Mouse (Mus musculus) testis, adult 2 months (tissue): ENCODE results near the gene Zmiz1. TPM values are rescaled to one million over a fixed set of nuclear protein-coding genes. Genes with fewer than 3 reads are reported as not detected.

ENCODE experiments used
- H3K27ac ChIP-seq: fragments of 200-500 bp; 2 replicates; pipeline ENCODE4 v1.5.1; 2012; ENCODE audit warnings: low read depth, low read length; ENCODE audit not compliant: control insufficient read depth, insufficient read depth
- H3K27me3 ChIP-seq: fragments of 200-500 bp; 2 replicates; pipeline ENCODE4 v1.6.1; 2012; ENCODE audit warnings: mild to moderate bottlenecking, low read length, moderate library complexity; ENCODE audit not compliant: control insufficient read depth, insufficient read depth
- H3K36me3 ChIP-seq: fragments of 200-500 bp; 2 replicates; pipeline ENCODE4 v1.6.1; 2012; ENCODE audit warnings: mild to moderate bottlenecking, low read length; ENCODE audit not compliant: control insufficient read depth, insufficient read depth
- H3K4me1 ChIP-seq: fragments of 200-500 bp; 2 replicates; pipeline ENCODE4 v1.6.1; 2012; ENCODE audit warnings: low read length; ENCODE audit not compliant: control insufficient read depth, insufficient read depth
- H3K4me3 ChIP-seq: fragments of 200-500 bp; 2 replicates; pipeline ENCODE4 v1.5.1; 2012; ENCODE audit warnings: low read depth, mild to moderate bottlenecking, low read length, moderate library complexity, mixed read lengths; ENCODE audit not compliant: control insufficient read depth
- CTCF ChIP-seq: fragments of 200-500 bp; IDR thresholded peaks from 2 replicates; pipeline ENCODE4 v1.5.1; 2012; ENCODE audit warnings: low read depth, mild to moderate bottlenecking, inconsistent platforms, low read length, moderate library complexity; ENCODE audit not compliant: control insufficient read depth, insufficient read depth, insufficient replicate concordance
- POLR2A ChIP-seq: fragments of 200-500 bp; IDR thresholded peaks from 2 replicates; pipeline ENCODE4 v1.6.1; 2012; ENCODE audit warnings: low read depth, mild to moderate bottlenecking, inconsistent platforms, low read length, moderate library complexity; ENCODE audit not compliant: control insufficient read depth
- polyA plus RNA-seq: library from polyadenylated mRNA; depleted of rRNA; stranded (reverse); fragments of >200 nt; gene quantifications from 2 replicates; pipeline ENCODE4 v1.2.3, GENCODE M21; 2012

Gene Zmiz1
- polyA plus RNA-seq, 1 experiment: 9.1 TPM

GRCm38 (mm10) chr14:25421596-25422001 is 37.4 kb upstream of the Zmiz1 start:
- TF ChIP-seq CTCF: no peak
- TF ChIP-seq POLR2A: no peak
- Histone ChIP-seq H3K4me3 (no peak overlapping the region), H3K27ac (no peak overlapping the region), H3K36me3 (no peaks in the 10 kb centered on the region), H3K4me1 (no peaks in the 10 kb centered on the region), H3K27me3 (no peaks in the 10 kb centered on the region)

GRCm38 (mm10) chr14:25422946-25423345 is 36.0 kb upstream of the Zmiz1 start:
- no peaks in the 10 kb centered on the region for H3K36me3 ChIP-seq
- no peaks in the 10 kb centered on the region for H3K4me1 ChIP-seq
- no peak overlapping the region for H3K27ac ChIP-seq
- no peaks in the 10 kb centered on the region for H3K27me3 ChIP-seq
- TF ChIP-seq CTCF: no peak
- no peak for TF ChIP-seq POLR2A
- H3K4me3 ChIP-seq: no peak overlapping the region

GRCm38 (mm10) chr14:25423721-25424443 is 35.1 kb upstream of the Zmiz1 start:
- Histone ChIP-seq H3K36me3 (no peaks in the 10 kb centered on the region), H3K4me1 (no peaks in the 10 kb centered on the region), H3K27me3 (no peaks in the 10 kb centered on the region), H3K4me3 (peak overlapping the region; percentile 58), H3K27ac (no peak overlapping the region)
- no peak for TF ChIP-seq POLR2A
- TF ChIP-seq CTCF: no peak

GRCm38 (mm10) chr14:25438255-25438654 is 20.7 kb upstream of the Zmiz1 start:
- H3K4me1 ChIP-seq: no peaks in the 10 kb centered on the region
- H3K4me3 ChIP-seq: no peak overlapping the region
- TF ChIP-seq POLR2A (no peak), CTCF (no peak)
- no peaks in the 10 kb centered on the region for H3K27me3 ChIP-seq
- no peaks in the 10 kb centered on the region for H3K36me3 ChIP-seq
- no peak overlapping the region for H3K27ac ChIP-seq

GRCm38 (mm10) chr14:25440116-25440515 is 18.9 kb upstream of the Zmiz1 start:
- Histone ChIP-seq H3K27me3 (no peaks in the 10 kb centered on the region), H3K27ac (no peak overlapping the region), H3K4me1 (no peaks in the 10 kb centered on the region), H3K4me3 (no peak overlapping the region), H3K36me3 (no peaks in the 10 kb centered on the region)
- TF ChIP-seq POLR2A: no peak
- no peak for TF ChIP-seq CTCF

- H3K4me3 ChIP-seq: no peak overlapping the region
- no peaks in the 10 kb centered on the region for H3K4me1 ChIP-seq
- no peak overlapping the region for H3K27ac ChIP-seq
- TF ChIP-seq POLR2A: no peak
- no peak for TF ChIP-seq CTCF
- H3K36me3 ChIP-seq: no peaks in the 10 kb centered on the region
- H3K27me3 ChIP-seq: no peaks in the 10 kb centered on the region
These were observed 18.2 kb upstream of the Zmiz1 start for GRCm38 (mm10) chr14:25440777-25441176.

GRCm38 (mm10) chr14:25441469-25441868 is 17.5 kb upstream of the Zmiz1 start:
- Histone ChIP-seq H3K4me3 (no peak overlapping the region), H3K4me1 (no peaks in the 10 kb centered on the region), H3K27ac (no peak overlapping the region), H3K27me3 (no peaks in the 10 kb centered on the region), H3K36me3 (no peaks in the 10 kb centered on the region)
- TF ChIP-seq CTCF (no peak), POLR2A (no peak)

GRCm38 (mm10) chr14:25442676-25443075 is 16.3 kb upstream of the Zmiz1 start:
- Histone ChIP-seq H3K27me3 (no peaks in the 10 kb centered on the region), H3K27ac (no peak overlapping the region), H3K36me3 (no peaks in the 10 kb centered on the region), H3K4me3 (no peak overlapping the region), H3K4me1 (no peaks in the 10 kb centered on the region)
- no peak for TF ChIP-seq CTCF
- no peak for TF ChIP-seq POLR2A
